Mouse (Mus musculus) intestine, embryonic 14.5 days (tissue): ENCODE measurements around the gene Usp19. TPM values are rescaled to one million over a fixed set of nuclear protein-coding genes. Genes with fewer than 3 reads are reported as not detected.

Experiments used
- ATAC-seq: fragments of 200-750 bp; cut with Nextera tagmentation; replicated peaks from 2 replicates; pipeline ENCODE4 v1.8.0; 2017; ENCODE audit warnings: low read depth, moderate number of reproducible peaks, moderate TSS enrichment, moderate library complexity; ENCODE audit not compliant: low FRiP score, low TSS enrichment
- DNase-seq: peaks from one replicate; pipeline ENCODE4 v3.0.0-alpha.2; 2018; ENCODE audit warnings: low spot score
- H3K27ac ChIP-seq: fragments of 300-500 bp; sonication (generic); 2 replicates; pipeline ENCODE4 v1.5.1; 2014; ENCODE audit warnings: low read depth, mild to moderate bottlenecking, control low read depth
- H3K27me3 ChIP-seq: fragments of 300-500 bp; sonication (generic); replicated peaks from 2 replicates; pipeline ENCODE4 v1.6.1; 2014; ENCODE audit warnings: low read length, control low read depth; ENCODE audit not compliant: control insufficient read depth, insufficient read depth
- H3K36me3 ChIP-seq: fragments of 300-500 bp; sonication (generic); 2 replicates; pipeline ENCODE4 v1.6.1; 2014; ENCODE audit warnings: low read length, control low read depth; ENCODE audit not compliant: control insufficient read depth, insufficient read depth
- H3K4me1 ChIP-seq: fragments of 300-500 bp; sonication (generic); replicated peaks from 2 replicates; pipeline ENCODE4 v1.6.1; 2014; ENCODE audit warnings: low read length, control low read depth, mixed read lengths; ENCODE audit not compliant: control insufficient read depth, insufficient read depth
- H3K4me2 ChIP-seq: fragments of 300-500 bp; sonication (generic); 2 replicates; pipeline ENCODE4 v1.6.1; 2014; ENCODE audit warnings: low read length
- H3K4me3 ChIP-seq: fragments of 300-500 bp; sonication (generic); 2 replicates; pipeline ENCODE4 v1.5.1; 2014; ENCODE audit warnings: low read depth, low read length, control low read depth, mixed read lengths
- H3K9ac ChIP-seq: fragments of 300-500 bp; sonication (generic); 2 replicates; pipeline ENCODE4 v1.6.1; 2014; ENCODE audit warnings: mild to moderate bottlenecking, low read length
- H3K9me3 ChIP-seq: fragments of 300-500 bp; sonication (generic); 2 replicates; pipeline ENCODE4 v1.6.1; 2016; ENCODE audit warnings: low read length, control low read depth; ENCODE audit not compliant: control insufficient read depth
- WGBS: fragments of 180-500 bp; shearing (Covaris S2); extraction: QIAGEN DNeasy Blood & Tissue Kit; methylation state at CpG from one replicate; pipeline ENCODE4 v1.1.7; 2014; 5-methylcytosine and 5-hydroxymethylcytosine counted together
- polyA plus RNA-seq: library from polyadenylated mRNA; unstranded; fragments of >200 nt; fragmentation: Nextera tagmentation; extraction: Ambion mirVana; gene quantifications from 2 replicates; pipeline ENCODE4 v1.2.1, GENCODE M21; 2014

Usp19 gene
- polyA plus RNA-seq, 1 experiment from 2014 or later = 53.5 TPM

GRCm38 (mm10) chr9:108461675-108462074 is 28.7 kb upstream of the Usp19 start:
- Histone ChIP-seq H3K9ac (peak overlapping the region; percentile 91), H3K9me3 (no peaks in the 10 kb centered on the region), H3K36me3 (peaks cover 41% of the 10 kb centered on the region), H3K27me3 (no peaks in the 10 kb centered on the region), H3K4me3 (peak overlapping the region; percentile 56), H3K4me2 (peak overlapping the region; percentile 91), H3K27ac (peak overlapping the region; percentile 98), H3K4me1 (peaks cover 19% of the 10 kb centered on the region)
- WGBS = 79% methylated on average over 5 of the region's 5 CpGs
- no peak for ATAC-seq
- DNase-seq = no peak

GRCm38 (mm10) chr9:108462192-108462591 is 28.2 kb upstream of the Usp19 start:
- H3K4me2 ChIP-seq = peak overlapping the region; percentile 91
- H3K4me1 ChIP-seq = peaks cover 19% of the 10 kb centered on the region
- peak; percentile 72 for DNase-seq
- no peaks in the 10 kb centered on the region for H3K27me3 ChIP-seq
- ATAC-seq = 0 out of 2 replicates have a peak, but pooled peaks have one; percentile 33
- H3K36me3 ChIP-seq = peaks cover 45% of the 10 kb centered on the region
- no peak overlapping the region for H3K4me3 ChIP-seq
- no peaks in the 10 kb centered on the region for H3K9me3 ChIP-seq
- WGBS = 46% methylated on average over 10 of the region's 10 CpGs
- H3K27ac ChIP-seq = peak overlapping the region; percentile 98
- H3K9ac ChIP-seq = no peak overlapping the region

GRCm38 (mm10) chr9:108463713-108464112 is 26.7 kb upstream of the Usp19 start:
- WGBS = 95% methylated on average over 9 of the region's 9 CpGs
- no peak overlapping the region for H3K27ac ChIP-seq
- H3K27me3 ChIP-seq = no peaks in the 10 kb centered on the region
- no peak for ATAC-seq
- peaks cover 45% of the 10 kb centered on the region for H3K36me3 ChIP-seq
- H3K4me3 ChIP-seq = no peak overlapping the region
- peaks cover 19% of the 10 kb centered on the region for H3K4me1 ChIP-seq
- H3K9ac ChIP-seq = no peak overlapping the region
- no peaks in the 10 kb centered on the region for H3K9me3 ChIP-seq
- DNase-seq = no peak
- no peak overlapping the region for H3K4me2 ChIP-seq

GRCm38 (mm10) chr9:108466219-108466618 is 24.2 kb upstream of the Usp19 start:
- H3K9me3 ChIP-seq = no peaks in the 10 kb centered on the region
- H3K27me3 ChIP-seq = no peaks in the 10 kb centered on the region
- peaks cover 45% of the 10 kb centered on the region for H3K36me3 ChIP-seq
- peaks cover 18% of the 10 kb centered on the region for H3K4me1 ChIP-seq
- H3K9ac ChIP-seq = no peak overlapping the region
- no peak overlapping the region for H3K4me2 ChIP-seq
- no peak overlapping the region for H3K27ac ChIP-seq
- WGBS = 85% methylated on average over 2 of the region's 2 CpGs
- ATAC-seq (no peak), DNase-seq (no peak)
- no peak overlapping the region for H3K4me3 ChIP-seq

- Histone ChIP-seq H3K27ac (no peak overlapping the region), H3K9ac (no peak overlapping the region), H3K4me3 (no peak overlapping the region), H3K36me3 (peaks cover 27% of the 10 kb centered on the region), H3K4me2 (no peak overlapping the region), H3K4me1 (no peaks in the 10 kb centered on the region), H3K9me3 (no peaks in the 10 kb centered on the region), H3K27me3 (no peaks in the 10 kb centered on the region)
- ATAC-seq (no peak), DNase-seq (no peak)
- 62% methylated on average over 5 of the region's 5 CpGs for WGBS
Measured at GRCm38 (mm10) chr9:108469430-108469829, 21.0 kb upstream of the Usp19 start.

- 52% methylated on average over 4 of the region's 4 CpGs for WGBS
- no peak overlapping the region for H3K4me3 ChIP-seq
- no peak overlapping the region for H3K27ac ChIP-seq
- DNase-seq (no peak), ATAC-seq (no peak)
- no peaks in the 10 kb centered on the region for H3K27me3 ChIP-seq
- no peak overlapping the region for H3K4me2 ChIP-seq
- peaks cover 23% of the 10 kb centered on the region for H3K36me3 ChIP-seq
- no peaks in the 10 kb centered on the region for H3K9me3 ChIP-seq
- no peaks in the 10 kb centered on the region for H3K4me1 ChIP-seq
- no peak overlapping the region for H3K9ac ChIP-seq
Measured at GRCm38 (mm10) chr9:108469845-108470244, 20.6 kb upstream of the Usp19 start.

GRCm38 (mm10) chr9:108474528-108474927 is 15.9 kb upstream of the Usp19 start:
- H3K9me3 ChIP-seq = no peaks in the 10 kb centered on the region
- no peak for ATAC-seq
- H3K4me3 ChIP-seq = no peak overlapping the region
- peaks cover 6% of the 10 kb centered on the region for H3K4me1 ChIP-seq
- H3K36me3 ChIP-seq = no peaks in the 10 kb centered on the region
- H3K27me3 ChIP-seq = no peaks in the 10 kb centered on the region
- H3K27ac ChIP-seq = no peak overlapping the region
- no peak for DNase-seq
- H3K4me2 ChIP-seq = no peak overlapping the region
- WGBS = 78% methylated on average over 1 of the region's 1 CpGs
- no peak overlapping the region for H3K9ac ChIP-seq

- Histone ChIP-seq H3K27ac (peak overlapping the region; percentile 87), H3K9me3 (no peaks in the 10 kb centered on the region), H3K36me3 (peaks cover 22% of the 10 kb centered on the region), H3K4me3 (peak overlapping the region; percentile 46), H3K4me1 (peaks cover 17% of the 10 kb centered on the region), H3K9ac (peak overlapping the region; percentile 56), H3K27me3 (no peaks in the 10 kb centered on the region), H3K4me2 (peak overlapping the region; percentile 91)
- peak; percentile 92 for DNase-seq
- 1% methylated on average over 20 of the region's 20 CpGs for WGBS
- ATAC-seq = peak; percentile 79
Measured at GRCm38 (mm10) chr9:108478638-108479156, 11.7 kb upstream of the Usp19 start.

GRCm38 (mm10) chr9:108479241-108479640 is 11.2 kb upstream of the Usp19 start:
- Histone ChIP-seq H3K4me2 (peak overlapping the region; percentile 91), H3K9ac (no peak overlapping the region), H3K4me3 (peak overlapping the region; percentile 46), H3K27ac (peak overlapping the region; percentile 87; the same call in 1 of the 2 replicates), H3K9me3 (no peaks in the 10 kb centered on the region), H3K27me3 (no peaks in the 10 kb centered on the region), H3K36me3 (peaks cover 28% of the 10 kb centered on the region), H3K4me1 (peaks cover 17% of the 10 kb centered on the region)
- 38% methylated on average over 11 of the region's 11 CpGs for WGBS
- ATAC-seq (0 out of 2 replicates have a peak, but pooled peaks have one; percentile 14), DNase-seq (peak; percentile 80)
